Mouse (Mus musculus) ZHBTc4 (cell line): ENCODE measurements at regions not wholly inside any gene's neighbourhood (a gene's known extent, or its start where the extent isn't known, plus 50 kb on each side); places are given as distances from the start of the nearest gene placed in this dataset.

Source experiments
- DNase-seq: peaks from one replicate; pipeline ENCODE4 v3.0.0-alpha.2; 2011; ENCODE audit warnings: low read depth, low spot score

DNA sequence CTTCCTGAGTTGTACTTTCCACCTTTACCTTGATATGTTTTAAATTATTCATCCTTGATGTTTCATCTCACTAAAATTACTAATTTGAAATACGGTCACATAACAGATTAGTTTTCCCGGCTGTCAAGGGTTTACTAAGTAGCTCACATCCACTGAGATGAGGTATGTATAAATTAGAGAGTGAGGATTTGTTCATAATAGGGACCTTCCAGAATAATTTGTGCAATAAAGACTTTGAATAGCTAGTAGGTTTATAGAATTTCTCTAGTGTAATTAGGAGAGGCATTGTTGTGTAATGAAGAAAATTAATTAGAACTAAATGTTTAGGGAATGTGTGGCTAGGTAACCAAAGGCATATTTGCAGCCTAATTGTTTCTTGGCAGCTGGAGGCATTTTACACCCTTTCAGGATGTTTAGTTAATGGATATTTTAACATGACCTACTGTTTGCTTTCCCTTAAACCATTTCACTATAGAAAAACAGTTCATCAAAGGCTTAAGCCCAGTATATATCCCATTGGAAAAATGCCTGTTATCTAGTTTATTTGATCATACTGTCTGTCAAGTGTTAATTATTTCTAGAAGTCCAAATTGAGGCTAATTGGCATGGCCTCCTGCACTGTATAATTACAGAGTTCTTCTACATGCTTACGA is 70.8 kb downstream of the Mat2b start:
- no peak for DNase-seq

DNA sequence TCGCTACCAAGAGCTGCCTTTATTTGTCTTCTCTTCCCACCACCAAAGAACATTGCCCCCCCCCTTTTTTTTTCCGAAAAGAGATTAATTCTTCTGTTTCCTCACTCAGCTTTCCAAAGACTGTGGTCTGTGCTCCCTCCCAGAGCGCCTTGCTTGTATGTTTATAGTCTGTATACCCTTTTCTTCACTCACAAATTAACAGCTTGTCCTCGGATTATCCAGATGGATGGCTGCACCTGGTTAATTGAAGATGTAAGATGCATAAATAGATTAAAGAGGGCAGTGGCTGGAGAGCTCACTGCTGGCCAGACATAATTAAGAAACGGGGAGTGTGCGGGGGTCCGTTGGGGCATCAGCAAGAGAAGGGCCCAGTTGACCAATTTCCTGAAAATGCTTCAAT is 75.0 kb downstream of the Mat2b start:
- no peak for DNase-seq

DNA sequence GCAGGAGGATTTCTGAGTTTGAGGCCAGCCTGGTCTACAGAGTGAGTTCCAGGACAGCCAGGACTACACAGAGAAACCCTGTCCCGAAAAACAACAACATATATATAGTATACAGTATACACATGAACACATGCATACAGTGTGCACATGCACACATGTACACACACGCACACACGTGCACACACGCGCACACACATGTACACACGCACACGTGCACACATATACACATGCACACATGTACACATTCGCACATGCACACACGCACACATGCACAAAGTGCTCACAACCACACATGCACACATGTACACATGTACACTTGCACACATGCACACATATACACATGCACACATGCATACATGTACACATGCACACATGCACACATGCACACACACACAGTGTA is 92.0 kb downstream of the Mat2b start:
- DNase-seq = no peak

DNA sequence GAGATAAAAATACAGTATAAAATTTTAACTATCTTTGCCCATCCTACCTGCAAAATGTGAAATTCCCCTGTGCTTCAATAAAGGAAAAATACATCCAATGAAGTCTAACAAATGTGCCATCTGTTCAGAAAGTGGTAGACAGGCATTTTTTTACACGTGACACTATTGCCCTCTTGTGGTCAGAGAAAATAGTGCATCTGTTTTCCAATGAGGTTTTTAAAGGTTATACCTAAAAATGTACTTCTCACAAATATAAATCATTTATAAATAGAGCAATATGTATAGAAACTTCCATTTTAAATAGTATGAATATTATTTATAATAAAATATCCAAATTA is 93.5 kb downstream of the Mat2b start:
- peak; percentile 46 for DNase-seq

DNA sequence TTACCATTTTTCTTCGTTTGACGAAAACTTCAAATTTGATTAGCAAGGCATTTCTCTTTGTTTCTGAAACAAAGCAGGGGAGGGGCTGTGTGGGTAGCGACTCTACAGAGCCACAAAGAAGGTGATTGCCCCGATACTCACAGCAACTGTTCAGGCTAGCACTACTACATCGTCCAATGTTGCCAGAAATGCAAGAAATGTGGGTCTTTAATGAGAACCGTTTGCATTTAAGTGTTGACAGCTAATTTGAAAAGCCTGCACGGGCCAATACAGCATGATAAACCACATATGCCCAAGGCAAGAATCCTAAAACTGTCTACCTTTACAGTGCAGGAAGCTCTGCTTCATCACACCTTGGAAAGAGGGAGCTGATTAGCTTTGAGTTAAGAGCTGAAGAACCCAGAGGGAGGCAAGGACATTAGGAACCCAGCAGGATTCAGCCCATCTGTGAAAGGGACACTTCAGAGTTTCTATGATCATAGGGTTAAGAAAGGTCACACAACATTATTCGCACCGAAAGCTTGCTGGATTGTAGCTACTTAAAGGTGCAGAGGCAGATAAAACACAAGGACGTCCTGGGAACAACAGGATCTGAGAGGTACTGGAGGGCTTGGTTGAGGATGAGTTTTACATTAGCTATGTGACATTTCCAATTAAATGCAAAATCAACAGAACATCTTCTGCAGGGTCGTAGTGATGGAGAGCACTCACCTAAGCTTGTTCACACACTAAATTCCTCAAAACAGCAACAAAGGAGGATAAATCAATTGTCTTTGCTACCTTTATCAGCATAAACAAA is 94.0 kb downstream of the Mat2b start:
- no peak for DNase-seq

DNA sequence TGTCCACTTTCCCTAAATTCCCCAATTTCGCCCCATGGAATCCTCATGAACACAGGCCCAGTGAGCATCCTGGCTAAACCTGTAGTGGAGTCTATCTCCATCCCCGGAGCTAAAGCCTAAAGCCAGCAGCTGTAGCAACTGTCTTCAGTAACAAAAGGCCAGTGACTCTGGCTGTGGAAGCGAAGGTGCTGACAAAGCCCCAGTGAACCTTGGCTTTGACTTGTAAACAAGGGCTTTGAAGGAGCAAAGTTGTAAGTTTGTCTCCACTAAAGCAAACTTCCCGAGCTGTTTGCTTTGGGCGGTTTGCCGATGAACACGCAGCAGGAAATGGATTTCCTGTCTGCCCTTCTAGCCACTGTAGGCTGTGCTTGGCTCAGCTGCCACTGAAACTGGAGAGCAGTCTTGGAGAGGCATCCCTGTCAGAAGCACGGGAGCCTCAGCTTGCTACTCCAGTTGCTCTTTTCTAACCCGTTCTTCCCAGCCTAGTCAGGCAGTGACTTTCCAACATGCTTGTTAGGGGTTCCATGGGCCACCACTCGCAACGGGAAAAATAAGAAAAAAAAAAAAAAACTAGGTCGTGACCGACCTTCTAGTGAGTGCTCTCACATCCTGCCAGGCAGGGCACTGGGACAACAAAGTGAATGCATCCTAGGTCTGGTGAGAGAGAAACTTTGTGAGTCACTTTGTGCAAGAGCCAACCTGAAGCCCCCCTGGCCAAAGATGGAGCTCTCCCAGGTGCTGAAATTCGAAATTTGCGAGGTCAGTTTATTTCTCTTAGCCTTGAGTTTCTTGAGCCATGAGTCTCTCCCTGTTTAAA is 94.8 kb downstream of the Mat2b start:
- DNase-seq = peak; percentile 64

DNA sequence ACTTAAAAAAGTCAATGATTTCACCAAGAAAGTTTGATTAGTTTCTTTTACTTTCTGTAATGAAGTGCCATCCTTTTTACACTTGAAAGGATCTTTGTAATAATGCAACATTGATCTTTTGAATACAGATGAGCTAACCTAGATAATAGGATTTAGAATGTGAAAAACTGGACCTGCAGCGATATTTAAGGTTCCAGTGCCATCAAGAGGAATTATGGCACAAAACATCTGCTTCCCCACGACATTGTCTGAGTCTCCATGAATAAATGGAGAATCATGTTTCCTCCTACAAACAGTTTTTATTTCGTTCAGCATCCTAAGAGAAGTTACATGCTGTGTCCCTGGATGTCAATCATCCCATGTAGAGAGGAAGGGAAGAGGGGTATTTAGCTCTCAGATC is 98.7 kb downstream of the Mat2b start:
- DNase-seq = no peak

DNA sequence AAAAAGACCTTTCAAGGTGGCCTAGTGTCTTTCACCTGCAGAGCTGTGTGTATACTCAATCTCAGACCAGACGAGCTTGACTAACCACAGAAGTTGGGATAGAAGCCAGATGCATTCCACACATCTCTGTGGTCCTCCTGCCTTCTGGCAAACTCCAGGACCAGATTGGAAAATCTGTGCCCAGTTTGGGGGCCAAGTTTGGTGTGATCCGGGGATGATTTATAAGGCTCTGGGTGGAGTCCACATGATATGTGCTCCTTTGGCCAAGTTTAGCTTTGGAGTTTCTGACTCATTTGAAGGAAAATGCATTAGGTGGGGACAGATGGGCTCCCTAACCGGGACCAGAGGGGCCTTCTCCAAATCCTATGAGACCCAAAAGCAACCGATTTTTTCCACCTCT is 102.9 kb downstream of the Mat2b start:
- no peak for DNase-seq

DNA sequence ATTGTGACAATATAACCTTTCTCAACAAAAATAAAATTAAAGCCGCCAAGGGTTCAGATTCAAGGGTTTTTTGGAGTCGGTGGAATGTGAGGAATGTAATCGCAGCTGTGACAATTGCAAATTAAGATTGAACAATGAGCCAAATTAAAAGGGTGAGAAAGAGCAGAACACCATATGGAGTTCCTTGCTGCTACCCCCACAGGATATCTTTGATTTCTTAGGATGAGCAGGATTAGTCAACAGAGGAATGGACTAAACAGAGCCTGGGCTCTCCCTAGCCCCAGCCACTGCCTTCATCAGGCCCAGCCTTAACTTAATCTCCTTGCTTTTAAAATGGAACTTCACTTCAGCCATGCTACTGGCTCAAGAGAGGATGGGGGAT is 121.3 kb downstream of the Mat2b start:
- no peak for DNase-seq

DNA sequence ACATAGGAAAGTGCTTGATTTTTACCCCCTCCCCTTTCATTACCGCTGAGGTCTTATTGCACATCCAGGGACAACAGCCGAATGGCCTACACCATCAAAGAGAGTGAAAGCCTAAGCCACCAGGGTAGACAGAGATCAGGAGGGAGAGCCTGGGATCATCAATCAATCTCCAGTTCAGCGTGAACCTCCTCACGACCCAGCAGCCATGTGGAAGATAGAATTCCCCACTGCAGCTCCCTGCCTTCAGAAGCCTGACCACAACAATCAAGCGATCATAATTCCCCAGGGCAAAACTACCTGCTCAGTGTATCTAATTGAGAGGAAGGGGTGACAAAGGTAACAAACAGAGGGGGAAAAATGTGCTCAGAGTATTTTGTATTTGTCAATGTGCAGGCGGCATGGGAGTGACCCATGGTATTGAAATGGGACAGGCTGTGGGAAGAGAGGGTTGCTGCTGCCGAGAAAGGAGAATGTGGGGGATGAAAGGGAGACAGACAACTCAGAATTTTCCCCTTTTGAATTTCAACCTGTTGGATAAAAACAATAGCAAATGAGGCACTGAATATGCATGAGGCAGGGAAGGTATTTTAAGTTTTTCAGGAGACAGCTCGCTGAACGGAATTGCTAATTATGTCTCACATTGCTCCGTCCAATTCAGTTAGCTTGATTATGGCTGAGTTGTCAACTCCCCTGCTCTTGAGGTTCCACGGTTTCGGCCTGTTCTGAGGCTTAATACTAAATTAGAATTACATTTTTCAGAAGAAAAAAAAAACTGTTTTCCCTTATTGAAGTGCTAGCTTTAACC is 121.8 kb downstream of the Mat2b start:
- DNase-seq = no peak

DNA sequence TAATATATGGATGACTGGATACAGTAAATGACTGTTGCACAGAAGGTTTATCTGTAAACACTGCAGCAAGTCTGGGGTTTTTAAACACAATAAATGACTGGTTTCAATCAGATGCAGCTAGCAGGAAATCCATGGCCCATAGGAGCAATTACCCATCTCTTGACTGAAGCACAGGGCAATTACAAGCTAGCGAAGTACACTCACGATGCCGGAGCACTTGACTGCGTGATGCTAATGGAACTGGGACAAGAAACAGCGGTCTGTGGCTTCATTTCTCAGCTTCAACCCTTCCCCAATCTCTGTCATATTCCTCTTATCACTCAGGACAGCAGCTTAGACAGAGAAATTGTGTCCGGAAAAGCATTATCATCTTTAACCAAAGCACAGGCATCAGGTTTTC is 132.1 kb downstream of the Mat2b start:
- no peak for DNase-seq

DNA sequence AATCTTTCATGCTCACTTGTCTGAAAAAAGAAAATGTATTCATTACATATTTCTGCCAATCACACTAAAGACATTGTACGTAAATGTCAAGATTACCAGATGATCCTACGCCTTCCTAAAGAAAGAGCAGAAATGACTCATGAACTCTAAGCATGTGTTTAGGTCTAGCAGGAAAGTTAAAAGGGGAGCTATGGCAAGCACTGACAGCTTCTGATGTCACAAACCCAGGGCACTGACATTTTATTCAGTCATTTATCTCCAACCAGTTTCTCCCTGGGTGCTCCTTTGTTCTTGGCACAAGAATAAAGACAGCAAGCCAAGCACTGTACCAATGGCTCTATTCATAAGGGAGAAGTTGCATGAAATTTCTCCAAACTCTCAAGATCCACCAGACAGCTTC is 133.0 kb downstream of the Mat2b start:
- DNase-seq = no peak

DNA sequence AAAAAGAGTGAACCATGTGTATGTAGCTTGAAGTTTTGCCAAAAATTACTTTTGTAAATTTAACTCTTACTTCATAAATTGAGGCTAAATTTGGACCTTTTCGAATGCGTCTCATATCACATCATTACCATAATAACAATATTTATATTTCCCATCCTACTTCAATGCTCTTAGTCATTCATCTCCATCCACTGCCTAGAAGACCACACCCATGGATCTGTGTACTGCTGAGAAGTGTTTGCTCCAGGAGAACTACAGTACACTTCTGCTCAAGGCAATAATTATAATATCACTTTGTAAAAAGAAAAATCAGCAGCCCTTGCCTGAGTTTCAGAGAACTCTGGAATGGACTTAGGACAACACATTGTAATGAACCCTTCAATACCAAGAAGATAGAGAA is 133.6 kb downstream of the Mat2b start:
- DNase-seq = no peak

DNA sequence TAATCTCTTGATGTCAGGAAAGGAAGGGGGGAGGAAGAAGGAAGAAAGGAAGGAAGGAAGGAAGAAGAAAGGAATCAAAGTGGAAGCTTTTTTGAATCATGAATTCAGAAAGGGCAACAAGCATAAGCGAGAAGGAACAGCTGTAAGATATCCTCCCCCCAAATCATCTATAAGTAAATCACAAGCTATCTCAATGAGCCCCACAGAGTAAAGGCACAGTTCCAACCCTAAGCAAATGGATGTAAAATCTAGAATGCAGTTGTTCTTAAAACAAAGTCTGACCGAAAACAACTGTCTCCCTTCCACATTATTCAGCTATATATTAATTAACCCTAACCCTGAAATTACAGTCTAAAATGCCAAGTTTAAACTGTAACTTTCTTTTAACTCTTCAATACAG is 136.5 kb downstream of the Mat2b start:
- DNase-seq = no peak

DNA sequence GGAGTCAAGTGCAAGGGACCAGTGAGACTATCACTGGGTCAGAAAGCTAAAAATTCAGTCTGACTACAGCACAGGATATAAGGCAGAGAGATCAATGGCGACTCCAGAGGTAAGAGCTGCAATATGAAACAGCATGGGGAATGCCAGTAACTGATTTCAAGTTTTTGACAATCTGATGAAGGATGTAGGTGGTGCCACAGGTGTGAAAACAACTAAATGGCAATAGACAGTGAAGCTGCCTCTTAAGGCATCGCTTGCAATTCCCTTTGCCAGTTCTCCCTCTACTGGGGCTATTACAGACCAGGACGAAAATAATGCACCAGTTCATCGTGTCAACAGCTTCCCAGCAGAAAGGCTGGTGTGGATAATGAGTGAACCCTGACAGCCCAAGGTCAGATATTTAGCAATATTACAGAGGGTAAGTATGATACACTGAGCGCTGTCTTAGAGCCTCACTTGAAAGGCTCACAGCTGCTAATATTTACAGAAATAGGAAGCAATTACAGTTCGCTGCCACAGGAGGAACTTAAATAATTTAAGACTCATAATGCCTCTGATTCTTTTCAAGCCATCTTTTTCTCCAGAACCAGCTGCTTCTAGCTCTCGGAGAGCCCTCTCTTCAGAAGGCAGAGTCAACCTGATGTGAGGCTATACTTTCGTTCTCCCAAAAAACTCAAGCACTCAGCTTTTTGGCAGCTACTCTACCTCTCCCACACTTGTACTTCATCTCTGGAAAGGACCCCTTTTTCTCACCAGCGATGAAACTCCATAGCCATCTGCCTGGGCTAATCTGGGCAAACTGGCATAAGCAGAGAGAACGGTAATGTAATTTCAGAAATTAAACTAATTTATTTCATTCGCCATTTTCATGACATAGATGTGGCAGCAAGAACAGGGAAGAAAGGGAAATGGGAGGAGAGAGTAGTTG is 139.9 kb downstream of the Mat2b start:
- DNase-seq = no peak

DNA sequence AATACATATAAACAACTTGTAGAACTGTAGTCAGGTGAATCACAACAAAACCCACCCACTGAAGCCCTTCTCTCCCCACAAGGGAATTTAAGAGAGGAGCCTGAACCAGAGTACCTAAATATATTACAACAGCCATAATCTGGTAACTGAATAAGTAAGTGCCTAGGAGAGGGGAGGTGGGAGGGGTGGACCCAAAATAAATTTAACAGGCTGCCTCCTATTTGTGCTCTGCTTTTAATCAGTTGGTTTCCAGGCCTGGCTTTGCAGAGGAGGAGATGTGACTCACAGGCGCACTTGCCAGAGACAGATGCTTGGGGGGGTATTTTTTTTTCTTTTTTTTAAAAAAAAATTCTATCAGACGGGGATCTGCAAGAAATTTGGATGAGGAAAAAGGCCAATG is 142.9 kb downstream of the Mat2b start:
- DNase-seq = no peak

DNA sequence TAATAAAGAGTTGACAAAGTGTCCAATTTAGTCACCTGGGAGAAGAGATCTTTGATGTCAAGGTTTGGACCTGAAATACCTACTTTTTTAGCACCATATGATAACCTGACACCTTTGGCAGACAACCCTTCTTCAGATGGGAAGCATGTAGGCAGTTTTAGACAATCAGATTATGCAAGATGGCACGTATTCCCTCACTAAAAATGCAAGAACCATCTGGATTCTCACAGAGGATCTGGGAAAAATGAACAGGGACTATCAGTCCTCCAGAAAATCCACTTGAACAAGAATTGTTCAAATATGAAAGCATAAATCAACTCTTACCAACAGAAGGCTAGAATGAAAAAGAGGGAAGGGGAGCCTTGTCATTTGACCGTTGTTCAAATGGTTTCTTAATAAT is 148.4 kb downstream of the Mat2b start:
- no peak for DNase-seq

DNA sequence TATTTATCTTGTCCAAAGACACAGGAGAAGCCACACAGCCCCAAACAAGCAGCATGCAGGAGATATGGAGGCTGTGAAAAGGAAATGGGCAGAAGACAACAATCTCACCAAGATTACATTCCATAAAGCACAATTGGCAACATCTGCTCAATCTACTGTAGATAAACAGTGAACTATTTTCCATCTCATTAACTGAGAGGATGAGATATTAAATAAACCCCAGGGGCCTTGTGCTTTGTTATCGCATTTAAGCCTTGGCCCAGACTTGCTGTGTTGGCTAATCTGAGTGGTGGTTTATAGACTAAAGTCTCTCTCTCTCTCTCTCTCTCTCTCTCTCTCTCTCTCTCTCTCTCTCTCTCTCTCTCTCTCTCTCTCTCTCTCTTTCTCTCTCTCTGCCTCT is 149.5 kb downstream of the Mat2b start:
- DNase-seq = no peak

DNA sequence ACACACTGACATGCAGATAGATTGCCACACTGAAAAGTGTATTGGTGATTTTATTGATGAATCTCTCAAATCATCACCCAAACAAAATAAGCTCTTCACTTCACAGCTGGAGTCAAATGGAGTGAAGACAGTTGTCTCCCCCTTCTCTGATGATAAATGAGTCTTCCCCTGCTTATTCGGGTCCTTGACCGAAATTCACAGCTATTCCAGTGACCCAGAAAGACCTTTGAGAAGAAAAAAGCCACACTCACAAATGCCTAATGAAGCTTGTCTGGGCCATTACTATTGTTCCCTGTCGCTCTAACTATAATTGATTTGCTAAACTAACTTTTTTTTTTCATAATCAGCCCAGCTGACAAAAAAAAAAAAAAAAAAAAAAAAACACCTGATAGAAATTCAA is 154.8 kb downstream of the Mat2b start:
- DNase-seq = no peak

DNA sequence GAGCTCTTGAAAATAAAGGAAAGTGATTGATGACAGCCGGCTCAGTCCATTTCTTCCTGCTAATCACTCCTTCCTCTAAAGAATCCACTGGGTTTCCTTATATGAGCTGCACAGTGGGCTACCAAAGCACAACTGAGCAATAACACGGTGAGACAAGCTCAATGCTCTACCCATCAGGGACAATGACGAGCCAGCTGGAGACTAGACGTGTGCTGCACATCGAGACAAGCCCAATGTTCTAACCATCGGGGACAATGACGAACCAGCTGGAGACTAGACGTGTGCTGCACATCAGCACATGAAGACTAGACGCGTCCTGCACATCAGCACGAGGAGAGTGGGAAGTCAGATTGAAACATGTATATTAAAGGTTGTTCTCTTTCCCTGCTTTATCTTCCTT is 155.2 kb downstream of the Mat2b start:
- DNase-seq = no peak

DNA sequence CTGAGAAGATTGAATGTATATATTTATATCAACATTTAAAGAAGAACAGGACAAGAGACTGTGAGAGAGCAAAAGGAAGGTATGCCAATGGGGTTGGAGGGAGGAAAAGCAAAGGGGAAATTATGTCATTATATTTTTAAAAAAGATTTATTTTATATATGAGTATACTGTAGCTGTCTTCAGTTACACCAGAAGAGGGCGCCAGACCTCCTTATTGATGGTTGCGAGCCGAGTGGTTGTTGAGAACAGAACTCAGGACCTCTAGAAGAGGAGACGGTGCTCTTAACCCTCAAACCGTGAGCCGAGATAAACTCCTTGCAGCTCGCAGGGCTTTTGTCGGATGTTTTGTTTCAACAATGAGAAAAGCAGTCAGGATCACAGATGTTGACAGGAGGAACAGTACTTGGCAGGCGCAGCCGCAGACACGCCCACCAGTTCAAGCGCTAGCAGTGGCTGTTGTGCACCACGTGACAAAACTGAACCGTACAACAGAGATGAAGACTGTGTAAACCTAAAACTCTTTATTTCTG is 158.7 kb downstream of the Mat2b start:
- peak; percentile 56 for DNase-seq
